Mouse (Mus musculus) frontal cortex, postnatal 36 days (tissue): ENCODE results near the gene 9130213A22Rik.

Source experiments
- DNase-seq, 2 experiments: peaks; one replicate each; pipeline ENCODE4 v3.0.0; 2022; ENCODE audit warnings: low spot score in 2 of 2

The 9130213A22Rik gene

GRCm38 (mm10) chr11:69123693-69124497, 1.5 kb upstream of the 9130213A22Rik start:
- DNase-seq = peak; percentile 98

- DNase-seq = peak; percentile 96
These were observed 785 bp upstream of the 9130213A22Rik start for GRCm38 (mm10) chr11:69123056-69123692.

- DNase-seq = no peak
These were observed 551 bp downstream of the 9130213A22Rik start for GRCm38 (mm10) chr11:69121741-69122335.

- peak in 1 of 2 experiments; percentile 28 for DNase-seq
These were observed 1.2 kb downstream of the 9130213A22Rik start for GRCm38 (mm10) chr11:69121001-69121740.

- DNase-seq = peak in 1 of 2 experiments; percentile 1
These were observed 2.0 kb downstream of the 9130213A22Rik start, which contains the start of gene Hes7 for GRCm38 (mm10) chr11:69120221-69121000. Hes7 (plus strand) TSS chr11:69120404.

- peak in 1 of 2 experiments; percentile 2 for DNase-seq
These were observed 2.8 kb downstream of the 9130213A22Rik start for GRCm38 (mm10) chr11:69119446-69120155.

- peak; percentile 90 to 95 for DNase-seq
These were observed 3.6 kb downstream of the 9130213A22Rik start for GRCm38 (mm10) chr11:69118765-69119164.

- DNase-seq = peak; percentile 44 to 64
These were observed 4.4 kb downstream of the 9130213A22Rik start for GRCm38 (mm10) chr11:69117737-69118695.

- no peak for DNase-seq
These were observed 5.5 kb downstream of the 9130213A22Rik start for GRCm38 (mm10) chr11:69116843-69117242.

GRCm38 (mm10) chr11:69114621-69115020, 7.8 kb downstream of the 9130213A22Rik start:
- DNase-seq = no peak

GRCm38 (mm10) chr11:69114018-69114417, 8.4 kb downstream of the 9130213A22Rik start:
- DNase-seq = no peak

- peak; percentile 19 to 45 for DNase-seq
These were observed 10.5 kb downstream of the 9130213A22Rik start for GRCm38 (mm10) chr11:69111865-69112264.

GRCm38 (mm10) chr11:69111051-69111810, 11.2 kb downstream of the 9130213A22Rik start:
- peak in 1 of 2 experiments; percentile 25 for DNase-seq

GRCm38 (mm10) chr11:69110319-69111046, 11.9 kb downstream of the 9130213A22Rik start:
- peak; percentile 87 to 95 for DNase-seq

- peak in 1 of 2 experiments; percentile 11 for DNase-seq
These were observed 13.1 kb downstream of the 9130213A22Rik start for GRCm38 (mm10) chr11:69109032-69109900.

- no peak for DNase-seq
These were observed 14.2 kb downstream of the 9130213A22Rik start for GRCm38 (mm10) chr11:69108223-69108622.

- DNase-seq = no peak
These were observed 14.7 kb downstream of the 9130213A22Rik start for GRCm38 (mm10) chr11:69107676-69108075.
